Comparison of ENCODE assay signal across 17 mouse cellular contexts in the genomic region with DNA sequence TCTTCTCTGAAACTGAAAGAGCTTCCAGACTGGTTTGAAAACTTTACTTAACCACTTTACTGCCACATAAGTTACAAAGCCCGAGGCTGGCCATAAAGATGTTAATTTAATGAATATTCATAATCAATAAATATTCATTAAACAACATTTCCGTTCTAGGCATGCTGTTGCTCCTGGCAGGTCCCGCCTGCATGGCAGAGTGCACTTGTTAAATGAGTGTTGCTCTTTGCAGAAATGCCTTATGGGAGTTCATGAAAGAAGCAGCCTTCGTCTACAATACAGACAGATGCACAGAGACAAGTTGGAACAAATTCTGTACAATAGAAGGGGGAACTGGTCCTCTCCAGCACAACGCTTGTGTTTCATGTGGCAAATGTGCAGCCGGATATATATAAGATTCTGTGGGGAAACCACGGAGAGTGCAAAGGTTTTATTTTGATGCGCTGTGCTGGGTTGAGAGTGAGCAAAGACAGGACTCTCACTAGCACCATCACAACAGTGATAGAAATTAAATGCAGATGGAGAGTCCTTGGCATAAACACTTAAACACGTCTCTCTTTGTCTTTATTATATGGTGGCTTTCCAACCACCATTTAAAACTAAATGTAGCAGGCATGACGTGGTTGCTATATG.
DNase-seq lines count a peak whose midpoint lies in the region; ATAC-seq and TF ChIP-seq lines count a peak whose summit lies in the region.
"Had no signal": no experiment of that assay in that cellular context is flagged by ENCODE, and none has a peak within 500 bp of the region (broad histone marks: within the 10 kb centered on the region; RNA-seq: fewer than 3 reads in every experiment).

No protein-coding gene starts in this region.

- H3K4me3 ChIP-seq in midbrain, embryonic 13.5 days (replicated peaks): no peak overlapping the region
- no peak overlapping the region for H3K4me3 ChIP-seq in midbrain, embryonic 11.5 days (ENCODE audit: low read depth, low read length)
- no peak overlapping the region for H3K4me3 ChIP-seq in hindbrain, postnatal 0 days (ENCODE audit: low read length)
- H3K4me3 ChIP-seq in liver, postnatal 0 days (ENCODE audit: low read depth, low read length): no peak overlapping the region
- H3K4me3 ChIP-seq: heart, embryonic 10.5 days; limb, embryonic 15.5 days had no signal

- peaks cover 19% of the 10 kb centered on the region for H3K4me1 ChIP-seq in midbrain, embryonic 13.5 days (replicated peaks)
- H3K4me1 ChIP-seq in midbrain, embryonic 11.5 days (ENCODE audit: control insufficient read depth, insufficient read depth, low read length): peaks cover 11% of the 10 kb centered on the region; the same call in 1 of the 2 replicates
- no peaks in the 10 kb centered on the region; the same call in 1 of the 2 replicates for H3K4me1 ChIP-seq in hindbrain, postnatal 0 days (ENCODE audit: insufficient read depth, low read length)
- H3K4me1 ChIP-seq in liver, postnatal 0 days (ENCODE audit: insufficient read depth): no peaks in the 10 kb centered on the region
- H3K4me1 ChIP-seq: heart, embryonic 10.5 days; limb, embryonic 15.5 days had no signal

- H3K4me2 ChIP-seq in midbrain, embryonic 13.5 days (replicated peaks): 0 out of 2 replicates have a peak overlapping the region, but pooled peaks have one; percentile 5
- H3K4me2 ChIP-seq in midbrain, embryonic 11.5 days: no peak overlapping the region
- peak overlapping the region; percentile 34; the same call in 1 of the 2 replicates for H3K4me2 ChIP-seq in hindbrain, postnatal 0 days (ENCODE audit: low read depth, low read length)
- no peak overlapping the region for H3K4me2 ChIP-seq in liver, postnatal 0 days (ENCODE audit: low read depth, low read length)
- H3K4me2 ChIP-seq: limb, embryonic 15.5 days had no signal

- no peak for TF ChIP-seq EP300 in liver, postnatal 0 days (IDR thresholded peaks at IDR 0.05; ENCODE audit: low read depth)

- H3K27ac ChIP-seq in midbrain, embryonic 13.5 days: peak overlapping the region; percentile 25; the same call in 1 of the 2 replicates
- no peak overlapping the region for H3K27ac ChIP-seq in midbrain, embryonic 11.5 days (ENCODE audit: low read depth, low read length)
- H3K27ac ChIP-seq in hindbrain, postnatal 0 days: no peak overlapping the region
- no peak overlapping the region for H3K27ac ChIP-seq in liver, postnatal 0 days (ENCODE audit: low read depth)
- H3K27ac ChIP-seq: heart, embryonic 10.5 days; limb, embryonic 15.5 days had no signal

- no peak overlapping the region for H3K9ac ChIP-seq in midbrain, embryonic 13.5 days (replicated peaks)
- no peak overlapping the region for H3K9ac ChIP-seq in midbrain, embryonic 11.5 days (ENCODE audit: low read length)
- H3K9ac ChIP-seq in hindbrain, postnatal 0 days (replicated peaks; ENCODE audit: low read length): no peak overlapping the region
- no peak overlapping the region for H3K9ac ChIP-seq in liver, postnatal 0 days (replicated peaks)
- H3K9ac ChIP-seq: limb, embryonic 15.5 days had no signal

- DNase-seq in embryo, embryonic 11 days: peak; percentile 13
- no peak for DNase-seq in embryo, embryonic 10 days (ENCODE audit: low spot score)
- no peak for DNase-seq in midbrain, embryonic 11.5 days (ENCODE audit: low spot score, missing footprints)
- peak; percentile 15 for DNase-seq in hindbrain, postnatal 0 days (ENCODE audit: low spot score)
- no peak for DNase-seq in liver, postnatal 0 days
- DNase-seq: adrenal gland, postnatal 25 days; cerebellum, postnatal 14 days; gastrocnemius, postnatal 25 days; kidney, postnatal 25 days; layer of hippocampus, adult 9-11 months; lung, adult 2 months had no signal

- ATAC-seq in midbrain, embryonic 13.5 days: peak; percentile 35; the same call in 1 of the 2 replicates
- no peak for ATAC-seq in midbrain, embryonic 11.5 days (ENCODE audit: low FRiP score)
- ATAC-seq in hindbrain, postnatal 0 days: no peak
- ATAC-seq in megakaryocyte progenitor cell, adult 5-6 weeks (replicated peaks; ENCODE audit: poor library complexity): no peak
- ATAC-seq in liver, postnatal 0 days: no peak
- ATAC-seq in CD4-positive, CD25-positive, alpha-beta regulatory T cell, adult 4 months: no peak
- ATAC-seq: intestine, embryonic 16.5 days had no signal

- H3K36me3 ChIP-seq in midbrain, embryonic 13.5 days: no peaks in the 10 kb centered on the region
- no peaks in the 10 kb centered on the region for H3K36me3 ChIP-seq in midbrain, embryonic 11.5 days (ENCODE audit: control insufficient read depth, insufficient read depth, low read length)
- H3K36me3 ChIP-seq in hindbrain, postnatal 0 days (ENCODE audit: insufficient read depth, low read length): no peaks in the 10 kb centered on the region
- no peaks in the 10 kb centered on the region for H3K36me3 ChIP-seq in liver, postnatal 0 days (replicated peaks; ENCODE audit: insufficient read depth, low read length)
- H3K36me3 ChIP-seq: heart, embryonic 10.5 days; limb, embryonic 15.5 days had no signal

- H3K27me3 ChIP-seq in midbrain, embryonic 13.5 days: no peaks in the 10 kb centered on the region
- no peaks in the 10 kb centered on the region for H3K27me3 ChIP-seq in midbrain, embryonic 11.5 days (ENCODE audit: control insufficient read depth, insufficient read depth, low read length)
- no peaks in the 10 kb centered on the region for H3K27me3 ChIP-seq in hindbrain, postnatal 0 days (ENCODE audit: insufficient read depth, low read length)
- H3K27me3 ChIP-seq in liver, postnatal 0 days (ENCODE audit: insufficient read depth, low read length): no peaks in the 10 kb centered on the region
- H3K27me3 ChIP-seq: limb, embryonic 15.5 days had no signal

- WGBS in midbrain, embryonic 13.5 days: 50% methylated on average over 10 of the region's 10 CpGs
- WGBS in midbrain, embryonic 11.5 days: 70% methylated on average over 10 of the region's 10 CpGs
- WGBS in hindbrain, postnatal 0 days: 44% methylated on average over 10 of the region's 10 CpGs
- 77% methylated on average over 10 of the region's 10 CpGs for WGBS in liver, postnatal 0 days (ENCODE audit: insufficient replicate concordance)

- TF ChIP-seq CTCF in hindbrain, postnatal 0 days (IDR thresholded peaks at IDR 0.05; ENCODE audit: low read depth): no peak
- no peak for TF ChIP-seq CTCF in liver, postnatal 0 days (IDR thresholded peaks at IDR 0.05; ENCODE audit: low read depth)

- H3K9me3 ChIP-seq in midbrain, embryonic 13.5 days: no peaks in the 10 kb centered on the region
- no peaks in the 10 kb centered on the region for H3K9me3 ChIP-seq in midbrain, embryonic 11.5 days (ENCODE audit: control insufficient read depth, low read length)
- H3K9me3 ChIP-seq in hindbrain, postnatal 0 days (ENCODE audit: low read length): no peaks in the 10 kb centered on the region
- no peaks in the 10 kb centered on the region for H3K9me3 ChIP-seq in liver, postnatal 0 days (ENCODE audit: low read length)
- H3K9me3 ChIP-seq: heart, embryonic 10.5 days; limb, embryonic 15.5 days had no signal

Comparison
In these comparisons a context has a peak if more than half of its experiments do, and no peak if none do; other contexts are left out.
1. DNase-seq: peak in embryo, embryonic 11 days (single experiment) and hindbrain, postnatal 0 days (single experiment); none in embryo, embryonic 10 days (single experiment), midbrain, embryonic 11.5 days (single experiment) and liver, postnatal 0 days (single experiment).
2. H3K4me2 ChIP-seq: peak in midbrain, embryonic 13.5 days (single experiment) and hindbrain, postnatal 0 days (single experiment); none in midbrain, embryonic 11.5 days (single experiment) and liver, postnatal 0 days (single experiment).